In genomic region chr5:4101770-4102169, GRCm38 (mm10) we compare ENCODE assay signal across 12 mouse cellular contexts. TPM values are rescaled to one million over a fixed set of nuclear protein-coding genes. Genes with fewer than 3 reads are reported as not detected.
DNase-seq lines count a peak whose midpoint lies in the region; ATAC-seq and TF ChIP-seq lines count a peak whose summit lies in the region.
"Had no signal": no experiment of that assay in that cellular context is flagged by ENCODE, and none has a peak within 500 bp of the region (broad histone marks: within the 10 kb centered on the region; RNA-seq: fewer than 3 reads in every experiment).

No protein-coding gene starts in this region.

- H3K27me3 ChIP-seq in hindbrain, embryonic 15.5 days, result no peaks in the 10 kb centered on the region
- no peaks in the 10 kb centered on the region for H3K27me3 ChIP-seq in hindbrain, embryonic 10.5 days (ENCODE audit: insufficient read depth, poor library complexity, severe bottlenecking)
- no peaks in the 10 kb centered on the region for H3K27me3 ChIP-seq in testis, adult 2 months (ENCODE audit: control insufficient read depth, insufficient read depth, low read length)
- H3K27me3 ChIP-seq in stomach, postnatal 0 days (ENCODE audit: control insufficient read depth, insufficient read depth, low read length), result no peaks in the 10 kb centered on the region
- H3K27me3 ChIP-seq: midbrain, embryonic 12.5 days had no signal

- no peak for TF ChIP-seq POLR2A in testis, adult 2 months (IDR thresholded peaks at IDR 0.05; ENCODE audit: control insufficient read depth, low read depth, low read length)

- 99% methylated on average over 2 of the region's 2 CpGs for WGBS in hindbrain, embryonic 15.5 days
- WGBS in hindbrain, embryonic 10.5 days, result 92% methylated on average over 2 of the region's 2 CpGs
- WGBS in stomach, postnatal 0 days, result 96% methylated on average over 2 of the region's 2 CpGs

- peak overlapping the region; percentile 70; the same call in 1 of the 2 replicates for H3K4me2 ChIP-seq in hindbrain, embryonic 15.5 days
- H3K4me2 ChIP-seq in stomach, postnatal 0 days (replicated peaks; ENCODE audit: low read depth), result no peak overlapping the region

- peaks cover 46% of the 10 kb centered on the region for H3K36me3 ChIP-seq in hindbrain, embryonic 15.5 days
- H3K36me3 ChIP-seq in hindbrain, embryonic 10.5 days, result peaks cover 56% of the 10 kb centered on the region
- H3K36me3 ChIP-seq in testis, adult 2 months (ENCODE audit: control insufficient read depth, insufficient read depth, low read length), result no peaks in the 10 kb centered on the region
- peaks cover 9% of the 10 kb centered on the region for H3K36me3 ChIP-seq in stomach, postnatal 0 days (ENCODE audit: control insufficient read depth, insufficient read depth, low read length)

- no peak for DNase-seq in hindbrain, embryonic 10.5 days (ENCODE audit: low spot score)
- no peak for DNase-seq in testis, postnatal 10 days (ENCODE audit: low spot score)
- DNase-seq in induced T-regulatory cell, adult 2 months (ENCODE audit: low read depth), result peak; percentile 52
- no peak for DNase-seq in stomach, postnatal 0 days (ENCODE audit: low spot score)
- no peak for DNase-seq in adrenal gland, postnatal 10 days
- DNase-seq in thymus, postnatal 14 days, result no peak
- DNase-seq: gastrocnemius, postnatal 36 days; thymus, adult 18-20 months had no signal

- no peaks in the 10 kb centered on the region for H3K9me3 ChIP-seq in hindbrain, embryonic 15.5 days
- H3K9me3 ChIP-seq in hindbrain, embryonic 10.5 days, result peaks cover 4% of the 10 kb centered on the region; the same call in 1 of the 2 replicates
- no peaks in the 10 kb centered on the region for H3K9me3 ChIP-seq in stomach, postnatal 0 days (ENCODE audit: control insufficient read depth, low read length)
- H3K9me3 ChIP-seq: midbrain, embryonic 12.5 days had no signal

- H3K27ac ChIP-seq in hindbrain, embryonic 15.5 days (replicated peaks), result no peak overlapping the region
- no peak overlapping the region for H3K27ac ChIP-seq in hindbrain, embryonic 10.5 days
- no peak overlapping the region for H3K27ac ChIP-seq in testis, adult 2 months (ENCODE audit: control insufficient read depth, insufficient read depth, low read depth, low read length)
- H3K27ac ChIP-seq in stomach, postnatal 0 days (replicated peaks), result no peak overlapping the region
- H3K27ac ChIP-seq: midbrain, embryonic 12.5 days had no signal

- peaks cover 38% of the 10 kb centered on the region for H3K4me1 ChIP-seq in hindbrain, embryonic 15.5 days (replicated peaks)
- peaks cover 23% of the 10 kb centered on the region for H3K4me1 ChIP-seq in hindbrain, embryonic 10.5 days (replicated peaks)
- peaks cover 5% of the 10 kb centered on the region for H3K4me1 ChIP-seq in testis, adult 2 months (ENCODE audit: control insufficient read depth, insufficient read depth, low read length)
- H3K4me1 ChIP-seq in stomach, postnatal 0 days (replicated peaks; ENCODE audit: control insufficient read depth, insufficient read depth), result no peaks in the 10 kb centered on the region; the same call in 1 of the 2 replicates

- no peak for TF ChIP-seq CTCF in testis, adult 2 months (IDR thresholded peaks at IDR 0.05; ENCODE audit: control insufficient read depth, insufficient read depth, insufficient replicate concordance, low read depth, low read length)
- TF ChIP-seq CTCF in stomach, postnatal 0 days (IDR thresholded peaks at IDR 0.05; ENCODE audit: low read depth), result peak; percentile 55

- H3K4me3 ChIP-seq in hindbrain, embryonic 15.5 days, result peak overlapping the region; percentile 1; the same call in 1 of the 2 replicates
- no peak overlapping the region; the same call in 1 of the 2 replicates for H3K4me3 ChIP-seq in hindbrain, embryonic 10.5 days
- peak overlapping the region; percentile 9; the same call in 1 of the 2 replicates for H3K4me3 ChIP-seq in testis, adult 2 months (ENCODE audit: control insufficient read depth, low read depth, low read length)
- H3K4me3 ChIP-seq in stomach, postnatal 0 days (ENCODE audit: low read depth, low read length), result no peak overlapping the region

- no peak for TF ChIP-seq EP300 in stomach, postnatal 0 days (optimal IDR thresholded peaks at IDR 0.05)

- no peak overlapping the region for H3K9ac ChIP-seq in hindbrain, embryonic 15.5 days
- H3K9ac ChIP-seq in stomach, postnatal 0 days (ENCODE audit: low read length), result no peak overlapping the region

- no peak for ATAC-seq in hindbrain, embryonic 15.5 days (ENCODE audit: low FRiP score, low read depth)
- ATAC-seq in stomach, postnatal 0 days (ENCODE audit: low FRiP score, low TSS enrichment), result no peak
- ATAC-seq: inflammation-experienced regulatory T-cells, adult 6 months had no signal

RNA-seq across cellular contexts. Expression of gene Cyp51, which starts 2.8 kb away (rescaled TPM):
- polyA plus RNA-seq in hindbrain, embryonic 15.5 days (2015; fragmentation: Nextera tagmentation; extraction: Ambion mirVana), result 135 and 140 TPM in 2 replicates
- polyA plus RNA-seq in hindbrain, embryonic 10.5 days (2016; fragmentation: Nextera tagmentation; extraction: Ambion mirVana), result 115 and 131 TPM in 2 replicates
- polyA plus RNA-seq in testis, adult 2 months (2012; rRNA removed), result 72.9 and 88.0 TPM in 2 replicates
- polyA plus RNA-seq in stomach, postnatal 0 days (2015; fragmentation: Nextera tagmentation; extraction: Ambion mirVana), result 61.1 and 65.8 TPM in 2 replicates
- 10 to 100 TPM; 17.2 to 22.5 TPM for total RNA-seq in adrenal gland, postnatal 10 days (2021)

Comparison
In these comparisons a context has a peak if more than half of its experiments do, and no peak if none do; other contexts are left out.
1. H3K4me3 ChIP-seq: peak in hindbrain, embryonic 15.5 days (single experiment) and testis, adult 2 months (single experiment); none in hindbrain, embryonic 10.5 days (single experiment) and stomach, postnatal 0 days (single experiment).